Mouse (Mus musculus) neural tube, embryonic 11.5 days (tissue): ENCODE measurements around the gene Hoxd11. TPM values are rescaled to one million over a fixed set of nuclear protein-coding genes. Genes with fewer than 3 reads are reported as not detected.
A peak's percentile ranks its signal among the peaks of the same experiment; 100 is the strongest.

Experiments used
- ATAC-seq: fragments of 200-750 bp; cut with Nextera tagmentation; 2 replicates; pipeline ENCODE4 v1.8.0; 2017; ENCODE audit warnings: moderate number of reproducible peaks, mild to moderate bottlenecking, moderate TSS enrichment, moderate library complexity; ENCODE audit not compliant: insufficient read depth, low FRiP score, low TSS enrichment
- DNase-seq: peaks from one replicate; pipeline ENCODE4 v3.0.0-alpha.2; 2015; ENCODE audit warnings: low spot score
- H3K27ac ChIP-seq: fragments of 300-500 bp; sonication (generic); 2 replicates; pipeline ENCODE4 v1.5.1; 2014; ENCODE audit warnings: low read depth, mild to moderate bottlenecking, low read length
- H3K27me3 ChIP-seq: fragments of 300-500 bp; sonication (generic); 2 replicates; pipeline ENCODE4 v1.6.1; 2014; ENCODE audit warnings: mild to moderate bottlenecking, low read length, mixed read lengths; ENCODE audit not compliant: control insufficient read depth, insufficient read depth
- H3K36me3 ChIP-seq: fragments of 300-500 bp; sonication (generic); 2 replicates; pipeline ENCODE4 v1.6.1; 2014; ENCODE audit warnings: mild to moderate bottlenecking, low read length, moderate library complexity, mixed read lengths; ENCODE audit not compliant: control insufficient read depth, insufficient read depth
- H3K4me1 ChIP-seq: fragments of 300-500 bp; sonication (generic); 2 replicates; pipeline ENCODE4 v1.6.1; 2014; ENCODE audit warnings: low read length, mixed read lengths; ENCODE audit not compliant: control insufficient read depth, insufficient read depth
- H3K4me2 ChIP-seq: fragments of 300-500 bp; sonication (generic); 2 replicates; pipeline ENCODE4 v1.6.1; 2014; ENCODE audit warnings: low read depth, mild to moderate bottlenecking, moderate library complexity
- H3K4me3 ChIP-seq: fragments of 300-500 bp; sonication (generic); 2 replicates; pipeline ENCODE4 v1.5.1; 2014; ENCODE audit warnings: low read depth, low read length
- H3K9ac ChIP-seq: fragments of 300-500 bp; sonication (generic); 2 replicates; pipeline ENCODE4 v1.6.1; 2014; ENCODE audit warnings: mild to moderate bottlenecking, low read length
- H3K9me3 ChIP-seq: fragments of 300-500 bp; sonication (generic); 2 replicates; pipeline ENCODE4 v1.6.1; 2016; ENCODE audit warnings: low read length; ENCODE audit not compliant: control insufficient read depth
- WGBS: fragments of 180-500 bp; shearing (Covaris S2); extraction: QIAGEN DNeasy Blood & Tissue Kit; methylation state at CpG from one replicate; pipeline ENCODE4 v1.1.7; 2014; 5-methylcytosine and 5-hydroxymethylcytosine counted together
- polyA plus RNA-seq: library from polyadenylated mRNA; unstranded; fragments of >200 nt; fragmentation: Nextera tagmentation; extraction: Ambion mirVana; gene quantifications from 2 replicates; pipeline ENCODE4 v1.2.1, GENCODE M21; 2014

Gene Hoxd11
- polyA plus RNA-seq, 1 experiment from 2014 or later = 8.5 TPM

DNA sequence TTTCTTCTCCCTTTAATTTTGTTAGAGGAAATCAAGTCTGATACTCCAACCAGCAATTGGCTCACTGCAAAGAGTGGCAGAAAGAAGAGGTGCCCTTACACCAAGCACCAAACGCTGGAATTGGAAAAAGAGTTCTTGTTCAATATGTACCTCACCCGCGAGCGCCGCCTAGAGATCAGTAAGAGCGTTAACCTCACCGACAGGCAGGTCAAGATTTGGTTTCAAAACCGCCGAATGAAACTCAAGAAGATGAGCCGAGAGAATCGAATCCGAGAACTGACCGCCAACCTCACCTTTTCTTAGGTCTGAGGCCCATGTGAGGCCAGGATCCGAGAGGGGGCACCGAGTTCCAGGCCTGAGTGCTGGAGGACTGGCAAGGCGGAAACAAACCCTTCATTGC, 14.7 kb downstream of the Hoxd11 start:
- Histone ChIP-seq H3K9ac (peak overlapping the region; percentile 62; the same call in 1 of the 2 replicates), H3K4me2 (peak overlapping the region; percentile 76), H3K4me3 (peak overlapping the region; percentile 46; the same call in 1 of the 2 replicates), H3K27ac (no peak overlapping the region), H3K4me1 (0 out of 2 replicates have a peak, but pooled peaks cover 5% of the 10 kb centered on the region), H3K36me3 (no peaks in the 10 kb centered on the region), H3K27me3 (peaks cover 86% of the 10 kb centered on the region), H3K9me3 (no peaks in the 10 kb centered on the region)
- ATAC-seq (no peak), DNase-seq (peak; percentile 72)
- under 1% methylated on average over 16 of the region's 16 CpGs for WGBS

DNA sequence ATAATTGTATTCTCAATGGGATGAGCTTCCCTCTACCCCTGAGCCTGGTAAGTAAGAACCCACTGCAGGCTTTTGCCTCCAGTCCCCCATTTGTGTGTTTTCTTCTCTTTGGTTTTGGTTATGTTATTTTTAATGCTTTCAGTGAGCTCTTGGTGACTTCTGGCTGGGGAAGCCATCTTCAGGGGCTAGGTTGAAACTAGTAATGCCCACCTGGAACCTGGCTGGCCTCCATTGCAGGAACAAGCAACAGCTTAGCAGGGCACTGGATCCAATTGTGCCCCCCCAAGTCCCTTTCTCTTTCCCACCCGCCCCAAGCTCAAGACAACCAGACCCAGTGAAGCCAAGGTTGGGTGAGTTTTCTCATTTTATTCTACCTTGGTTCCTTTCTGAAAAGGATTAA, 16.0 kb downstream of the Hoxd11 start:
- Histone ChIP-seq H3K4me2 (peak overlapping the region; percentile 76), H3K36me3 (no peaks in the 10 kb centered on the region), H3K27ac (no peak overlapping the region), H3K9ac (peak overlapping the region; percentile 89; the same call in 1 of the 2 replicates), H3K4me3 (no peak overlapping the region), H3K9me3 (no peaks in the 10 kb centered on the region), H3K27me3 (peaks cover 86% of the 10 kb centered on the region), H3K4me1 (peaks cover 8% of the 10 kb centered on the region; the same call in 1 of the 2 replicates)
- no peak for DNase-seq
- no peak for ATAC-seq
- 0% methylated on average over 1 of the region's 1 CpGs for WGBS

DNA sequence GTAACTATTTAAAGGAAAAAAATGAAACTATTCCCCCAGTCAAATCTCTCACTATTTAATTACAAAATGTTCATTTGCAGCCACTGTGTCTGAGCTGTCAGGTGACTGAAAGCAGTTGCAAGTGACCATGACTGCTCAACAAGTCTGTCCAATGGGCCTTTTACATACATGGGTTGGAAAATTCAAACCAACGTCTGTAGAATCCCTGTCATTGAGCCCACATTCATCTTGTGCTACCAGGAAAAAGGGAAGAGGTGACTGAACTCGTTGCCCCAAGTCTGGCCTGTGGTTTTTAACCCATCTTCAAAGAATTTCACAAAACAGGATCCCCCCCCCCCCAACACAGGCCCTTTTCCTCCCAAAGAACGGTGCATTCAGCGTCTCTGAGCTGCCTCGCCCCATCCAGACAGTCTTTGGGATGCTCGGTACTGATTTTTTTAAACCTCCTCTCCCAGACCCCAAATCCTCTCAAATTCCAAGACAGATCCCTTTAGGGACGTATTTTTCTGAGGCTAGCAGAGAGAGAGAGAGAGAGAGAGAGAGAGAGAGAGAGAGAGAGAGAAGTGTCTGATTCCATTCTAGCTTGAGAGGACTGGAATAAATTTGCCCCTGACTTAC, 16.6 kb downstream of the Hoxd11 start:
- DNase-seq (no peak), ATAC-seq (no peak)
- peak overlapping the region; percentile 63 for H3K4me3 ChIP-seq
- H3K27me3 ChIP-seq = peaks cover 90% of the 10 kb centered on the region
- peak overlapping the region; percentile 83 for H3K27ac ChIP-seq
- H3K36me3 ChIP-seq = no peaks in the 10 kb centered on the region
- peak overlapping the region; percentile 89 for H3K9ac ChIP-seq
- WGBS = 4% methylated on average over 7 of the region's 7 CpGs
- H3K4me1 ChIP-seq = peaks cover 8% of the 10 kb centered on the region; the same call in 1 of the 2 replicates
- no peaks in the 10 kb centered on the region for H3K9me3 ChIP-seq
- peak overlapping the region; percentile 76 for H3K4me2 ChIP-seq

- H3K27ac ChIP-seq = peak overlapping the region; percentile 83
- H3K4me2 ChIP-seq = peak overlapping the region; percentile 76
- H3K27me3 ChIP-seq = peaks cover 87% of the 10 kb centered on the region
- 1% methylated on average over 34 of the region's 34 CpGs for WGBS
- H3K36me3 ChIP-seq = no peaks in the 10 kb centered on the region
- H3K9me3 ChIP-seq = no peaks in the 10 kb centered on the region
- peak overlapping the region; percentile 63 for H3K4me3 ChIP-seq
- ATAC-seq = no peak
- peak; percentile 56 for DNase-seq
- H3K9ac ChIP-seq = peak overlapping the region; percentile 89
- H3K4me1 ChIP-seq = peaks cover 8% of the 10 kb centered on the region; the same call in 1 of the 2 replicates
These were observed 17.3 kb downstream of the Hoxd11 start for GRCm38 (mm10) chr2:74696442-74697335.

DNA sequence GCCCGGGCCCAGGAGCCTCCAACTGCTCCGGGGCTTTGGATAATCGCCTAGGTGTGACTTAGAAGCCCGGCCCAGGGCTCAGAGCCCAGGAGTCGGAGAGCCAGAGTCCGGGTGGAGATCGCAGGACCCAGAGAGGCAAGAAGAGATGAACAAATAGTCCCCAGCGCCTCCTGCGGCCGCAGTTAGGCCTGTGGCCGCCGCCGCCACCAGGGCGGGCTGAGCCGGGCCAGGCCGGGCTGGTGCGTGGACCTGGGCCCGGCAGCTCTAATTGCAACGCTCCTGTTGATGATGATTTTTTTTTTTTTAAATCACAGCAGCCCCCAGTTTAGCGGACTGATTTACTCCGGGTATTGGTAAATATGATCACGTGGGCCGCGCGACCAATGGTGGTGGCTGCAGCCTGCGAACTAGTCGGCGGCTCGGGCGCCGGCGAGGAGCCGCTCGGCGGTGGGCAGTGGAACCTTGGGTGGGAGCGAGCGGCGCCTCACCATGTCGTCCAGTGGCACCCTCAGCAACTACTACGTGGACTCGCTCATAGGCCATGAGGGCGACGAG, 18.3 kb downstream of the Hoxd11 start, which contains the start of gene Hoxd9:
Gene Hoxd9 (plus strand): TSS at position 161 of the 555 bp plus-strand sequence.
- peaks cover 5% of the 10 kb centered on the region; the same call in 1 of the 2 replicates for H3K4me1 ChIP-seq
- H3K4me3 ChIP-seq = peak within 1 kb of the TSS; percentile 63
- H3K27ac ChIP-seq = peak within 1 kb of the TSS; percentile 83
- peak; percentile 70 for ATAC-seq
- H3K4me2 ChIP-seq = peak within 1 kb of the TSS; percentile 76
- under 1% methylated on average over 43 of the region's 43 CpGs for WGBS
- H3K36me3 ChIP-seq = no peaks in the 10 kb centered on the region
- H3K27me3 ChIP-seq = peaks cover 78% of the 10 kb centered on the region
- H3K9me3 ChIP-seq = no peaks in the 10 kb centered on the region
- peak; percentile 77 for DNase-seq
- H3K9ac ChIP-seq = peak within 1 kb of the TSS; percentile 89

- 0 out of 2 replicates have a peak, but pooled peaks have one; percentile 14 for ATAC-seq
- Histone ChIP-seq H3K36me3 (no peaks in the 10 kb centered on the region), H3K4me2 (peak overlapping the region; percentile 76), H3K27me3 (peaks cover 73% of the 10 kb centered on the region), H3K4me3 (peak overlapping the region; percentile 63), H3K27ac (peak overlapping the region; percentile 83), H3K9me3 (no peaks in the 10 kb centered on the region), H3K4me1 (peaks cover 5% of the 10 kb centered on the region; the same call in 1 of the 2 replicates), H3K9ac (peak overlapping the region; percentile 89)
- under 1% methylated on average over 66 of the region's 86 CpGs for WGBS
- peak; percentile 59 for DNase-seq
These were observed 19.1 kb downstream of the Hoxd11 start for GRCm38 (mm10) chr2:74698201-74699052.

DNA sequence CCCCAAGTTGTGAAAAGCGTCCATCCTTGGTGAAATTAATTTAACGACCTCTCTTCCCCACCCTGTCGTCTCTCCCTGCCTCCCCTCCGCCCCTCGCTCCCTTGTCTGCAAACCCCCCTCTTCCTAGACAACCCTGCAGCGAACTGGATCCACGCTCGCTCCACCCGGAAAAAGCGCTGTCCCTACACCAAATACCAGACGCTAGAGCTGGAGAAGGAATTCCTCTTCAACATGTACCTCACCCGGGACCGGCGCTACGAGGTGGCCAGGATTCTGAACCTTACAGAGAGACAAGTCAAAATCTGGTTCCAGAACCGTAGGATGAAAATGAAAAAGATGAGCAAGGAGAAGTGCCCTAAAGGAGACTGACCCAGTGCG, 19.7 kb downstream of the Hoxd11 start:
- WGBS = under 1% methylated on average over 17 of the region's 17 CpGs
- peak overlapping the region; percentile 74 for H3K27ac ChIP-seq
- no peaks in the 10 kb centered on the region for H3K36me3 ChIP-seq
- DNase-seq = peak; percentile 49
- peak overlapping the region; percentile 63 for H3K4me3 ChIP-seq
- H3K4me2 ChIP-seq = peak overlapping the region; percentile 76
- peaks cover 8% of the 10 kb centered on the region; the same call in 1 of the 2 replicates for H3K4me1 ChIP-seq
- peak overlapping the region; percentile 89 for H3K9ac ChIP-seq
- ATAC-seq = no peak
- H3K27me3 ChIP-seq = peaks cover 71% of the 10 kb centered on the region
- H3K9me3 ChIP-seq = no peaks in the 10 kb centered on the region
